Mouse (Mus musculus): Measurements from ENCODE around the gene Ldhc. TPM values are rescaled to one million over a fixed set of nuclear protein-coding genes. Genes with fewer than 3 reads are reported as not detected.
"Not testable (repeated sequence)": the region's sequence is repeated elsewhere in the genome, so short reads cannot be mapped to it uniquely, and the experiment has no call there.

The Ldhc gene
- polyA plus RNA-seq, 1 experiment from 2014 or later, result not detected

- not testable (repeated sequence) for H3K36me3 ChIP-seq (ENCODE audit: control insufficient read depth, insufficient read depth, low read length); H3K4me1 ChIP-seq (ENCODE audit: control insufficient read depth, insufficient read depth, low read length); H3K9me3 ChIP-seq (ENCODE audit: control insufficient read depth, low read length); H3K9ac ChIP-seq (ENCODE audit: low read length); DNase-seq (ENCODE audit: low spot score); H3K4me3 ChIP-seq (ENCODE audit: low read depth, low read length); ATAC-seq (ENCODE audit: insufficient read depth, low FRiP score, low TSS enrichment); H3K4me2 ChIP-seq (ENCODE audit: low read depth); H3K27me3 ChIP-seq (ENCODE audit: control insufficient read depth, insufficient read depth, low read length); H3K27ac ChIP-seq (ENCODE audit: low read depth, low read length)
- 91% methylated on average over 11 of the region's 11 CpGs for WGBS
Measured at GRCm38 (mm10) chr7:46832112-46832810, 28.7 kb upstream of the Ldhc start.

DNA sequence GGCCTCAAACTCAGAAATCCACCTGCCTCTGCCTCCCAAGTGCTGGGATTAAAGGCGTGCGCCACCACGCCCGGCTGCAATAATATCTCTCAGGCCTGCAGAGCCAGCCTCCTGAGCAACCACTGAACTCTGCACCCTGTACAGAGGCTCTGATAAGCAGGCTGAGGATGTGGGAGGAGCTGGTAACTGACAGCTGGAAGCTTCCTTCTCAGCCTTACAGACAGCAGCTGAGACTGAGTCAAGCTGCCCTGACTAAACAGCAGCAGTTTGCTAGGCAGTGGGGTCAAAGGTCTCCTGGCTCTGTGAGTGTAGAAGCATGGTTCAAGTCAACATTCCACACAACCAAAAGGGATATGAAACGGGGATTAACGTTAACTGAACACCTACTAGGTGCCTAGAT is 27.7 kb upstream of the Ldhc start:
- H3K4me3 ChIP-seq (ENCODE audit: low read depth, low read length), result no peak overlapping the region
- H3K36me3 ChIP-seq (ENCODE audit: control insufficient read depth, insufficient read depth, low read length), result no peaks in the 10 kb centered on the region
- ATAC-seq (ENCODE audit: insufficient read depth, low FRiP score, low TSS enrichment) (no peak), DNase-seq (ENCODE audit: low spot score) (no peak)
- H3K4me1 ChIP-seq (ENCODE audit: control insufficient read depth, insufficient read depth, low read length), result 0 out of 2 replicates have a peak, but pooled peaks cover 2% of the 10 kb centered on the region
- no peak overlapping the region for H3K9ac ChIP-seq (ENCODE audit: low read length)
- H3K27ac ChIP-seq (ENCODE audit: low read depth, low read length), result no peak overlapping the region
- H3K27me3 ChIP-seq (ENCODE audit: control insufficient read depth, insufficient read depth, low read length), result no peaks in the 10 kb centered on the region
- WGBS, result 84% methylated on average over 6 of the region's 6 CpGs
- no peaks in the 10 kb centered on the region for H3K9me3 ChIP-seq (ENCODE audit: control insufficient read depth, low read length)
- H3K4me2 ChIP-seq (ENCODE audit: low read depth), result no peak overlapping the region

- no peaks in the 10 kb centered on the region for H3K9me3 ChIP-seq (ENCODE audit: control insufficient read depth, low read length)
- no peak for ATAC-seq (ENCODE audit: insufficient read depth, low FRiP score, low TSS enrichment)
- WGBS, result 84% methylated on average over 7 of the region's 7 CpGs
Measured at GRCm38 (mm10) chr7:46833670-46834255, 27.2 kb upstream of the Ldhc start.

GRCm38 (mm10) chr7:46834994-46835610 is 25.9 kb upstream of the Ldhc start:
- Histone ChIP-seq H3K36me3 (ENCODE audit: control insufficient read depth, insufficient read depth, low read length) (no peaks in the 10 kb centered on the region), H3K4me1 (ENCODE audit: control insufficient read depth, insufficient read depth, low read length) (peaks cover 6% of the 10 kb centered on the region), H3K27me3 (ENCODE audit: control insufficient read depth, insufficient read depth, low read length) (no peaks in the 10 kb centered on the region), H3K9ac (ENCODE audit: low read length) (no peak overlapping the region), H3K4me2 (ENCODE audit: low read depth) (no peak overlapping the region), H3K27ac (ENCODE audit: low read depth, low read length) (0 out of 2 replicates have a peak overlapping the region, but pooled peaks have one; percentile 27), H3K9me3 (ENCODE audit: control insufficient read depth, low read length) (no peaks in the 10 kb centered on the region), H3K4me3 (ENCODE audit: low read depth, low read length) (no peak overlapping the region)
- ATAC-seq (ENCODE audit: insufficient read depth, low FRiP score, low TSS enrichment) (no peak), DNase-seq (ENCODE audit: low spot score) (no peak)
- WGBS, result 30% methylated on average over 11 of the region's 14 CpGs

More at GRCm38 (mm10) chr7:46833670-46834255, 27.2 kb upstream of the Ldhc start:
- H3K4me3 ChIP-seq (ENCODE audit: low read depth, low read length), result no peak overlapping the region
- H3K27me3 ChIP-seq (ENCODE audit: control insufficient read depth, insufficient read depth, low read length), result no peaks in the 10 kb centered on the region
- H3K36me3 ChIP-seq (ENCODE audit: control insufficient read depth, insufficient read depth, low read length), result no peaks in the 10 kb centered on the region
- peaks cover 2% of the 10 kb centered on the region; the same call in 1 of the 2 replicates for H3K4me1 ChIP-seq (ENCODE audit: control insufficient read depth, insufficient read depth, low read length)
- H3K4me2 ChIP-seq (ENCODE audit: low read depth), result no peak overlapping the region
- no peak overlapping the region for H3K27ac ChIP-seq (ENCODE audit: low read depth, low read length)
- no peak for DNase-seq (ENCODE audit: low spot score)
- no peak overlapping the region for H3K9ac ChIP-seq (ENCODE audit: low read length)

GRCm38 (mm10) chr7:46836357-46836756 is 24.6 kb upstream of the Ldhc start:
- Histone ChIP-seq H3K27me3 (ENCODE audit: control insufficient read depth, insufficient read depth, low read length) (no peaks in the 10 kb centered on the region), H3K4me1 (ENCODE audit: control insufficient read depth, insufficient read depth, low read length) (peaks cover 6% of the 10 kb centered on the region), H3K36me3 (ENCODE audit: control insufficient read depth, insufficient read depth, low read length) (no peaks in the 10 kb centered on the region), H3K27ac (ENCODE audit: low read depth, low read length) (no peak overlapping the region), H3K9ac (ENCODE audit: low read length) (no peak overlapping the region), H3K4me2 (ENCODE audit: low read depth) (no peak overlapping the region), H3K4me3 (ENCODE audit: low read depth, low read length) (no peak overlapping the region), H3K9me3 (ENCODE audit: control insufficient read depth, low read length) (no peaks in the 10 kb centered on the region)
- ATAC-seq (ENCODE audit: insufficient read depth, low FRiP score, low TSS enrichment) (no peak), DNase-seq (ENCODE audit: low spot score) (no peak)
- WGBS, result 77% methylated on average over 5 of the region's 5 CpGs

GRCm38 (mm10) chr7:46837073-46837472 is 23.9 kb upstream of the Ldhc start:
- H3K36me3 ChIP-seq (ENCODE audit: control insufficient read depth, insufficient read depth, low read length), result no peaks in the 10 kb centered on the region
- H3K9me3 ChIP-seq (ENCODE audit: control insufficient read depth, low read length), result no peaks in the 10 kb centered on the region
- WGBS, result 39% methylated on average over 5 of the region's 5 CpGs
- ATAC-seq (ENCODE audit: insufficient read depth, low FRiP score, low TSS enrichment) (no peak), DNase-seq (ENCODE audit: low spot score) (no peak)
- H3K9ac ChIP-seq (ENCODE audit: low read length), result no peak overlapping the region
- H3K4me2 ChIP-seq (ENCODE audit: low read depth), result no peak overlapping the region
- H3K4me3 ChIP-seq (ENCODE audit: low read depth, low read length), result no peak overlapping the region
- H3K4me1 ChIP-seq (ENCODE audit: control insufficient read depth, insufficient read depth, low read length), result peaks cover 6% of the 10 kb centered on the region
- no peaks in the 10 kb centered on the region for H3K27me3 ChIP-seq (ENCODE audit: control insufficient read depth, insufficient read depth, low read length)
- H3K27ac ChIP-seq (ENCODE audit: low read depth, low read length), result no peak overlapping the region

DNA sequence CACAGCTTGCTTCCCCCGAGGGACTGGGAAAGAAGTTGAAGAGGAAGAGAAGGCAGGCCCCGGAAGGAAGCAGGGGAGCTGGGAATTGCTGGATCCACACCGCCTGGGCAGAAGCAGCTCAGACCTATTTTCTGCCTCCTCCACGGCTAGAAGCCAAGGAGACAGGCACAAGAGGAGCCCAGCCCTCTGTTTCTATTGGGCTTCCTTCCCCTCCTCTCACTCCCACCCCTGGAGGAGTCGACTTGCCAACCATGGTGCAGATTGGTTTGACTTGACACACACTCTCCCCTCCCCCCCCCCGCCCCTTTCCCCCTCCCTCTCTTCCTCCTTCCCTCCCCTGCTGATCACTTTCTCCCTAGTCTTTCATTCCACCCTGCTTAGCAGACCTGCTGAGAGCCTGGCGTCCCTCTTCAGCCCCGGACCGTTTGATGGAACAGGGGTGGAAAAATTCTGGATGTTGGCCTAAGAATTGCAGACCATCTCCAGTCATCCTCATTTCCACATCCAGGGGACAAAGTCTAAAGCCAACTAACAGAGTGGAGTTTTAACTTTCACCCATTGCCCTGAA is 22.8 kb upstream of the Ldhc start:
- Histone ChIP-seq H3K4me2 (ENCODE audit: low read depth) (no peak overlapping the region), H3K4me3 (ENCODE audit: low read depth, low read length) (no peak overlapping the region), H3K4me1 (ENCODE audit: control insufficient read depth, insufficient read depth, low read length) (peaks cover 6% of the 10 kb centered on the region), H3K9me3 (ENCODE audit: control insufficient read depth, low read length) (no peaks in the 10 kb centered on the region), H3K9ac (ENCODE audit: low read length) (no peak overlapping the region), H3K27ac (ENCODE audit: low read depth, low read length) (no peak overlapping the region), H3K36me3 (ENCODE audit: control insufficient read depth, insufficient read depth, low read length) (no peaks in the 10 kb centered on the region), H3K27me3 (ENCODE audit: control insufficient read depth, insufficient read depth, low read length) (no peaks in the 10 kb centered on the region)
- ATAC-seq (ENCODE audit: insufficient read depth, low FRiP score, low TSS enrichment), result no peak
- WGBS, result 3% methylated on average over 9 of the region's 9 CpGs
- DNase-seq (ENCODE audit: low spot score), result peak; percentile 22

GRCm38 (mm10) chr7:46838891-46839302 is 22.1 kb upstream of the Ldhc start:
- no peak overlapping the region for H3K4me3 ChIP-seq (ENCODE audit: low read depth, low read length)
- no peak for ATAC-seq (ENCODE audit: insufficient read depth, low FRiP score, low TSS enrichment)
- no peak for DNase-seq (ENCODE audit: low spot score)
- H3K4me1 ChIP-seq (ENCODE audit: control insufficient read depth, insufficient read depth, low read length), result peaks cover 6% of the 10 kb centered on the region
- H3K4me2 ChIP-seq (ENCODE audit: low read depth), result no peak overlapping the region
- no peak overlapping the region for H3K9ac ChIP-seq (ENCODE audit: low read length)
- no peak overlapping the region for H3K27ac ChIP-seq (ENCODE audit: low read depth, low read length)
- no peaks in the 10 kb centered on the region for H3K9me3 ChIP-seq (ENCODE audit: control insufficient read depth, low read length)
- H3K27me3 ChIP-seq (ENCODE audit: control insufficient read depth, insufficient read depth, low read length), result no peaks in the 10 kb centered on the region
- no peaks in the 10 kb centered on the region for H3K36me3 ChIP-seq (ENCODE audit: control insufficient read depth, insufficient read depth, low read length)
- 10% methylated on average over 8 of the region's 8 CpGs for WGBS

Data from neural tube, embryonic 11.5 days (tissue).